Mouse (Mus musculus): ENCODE results near the gene Sept3. TPM values are rescaled to one million over a fixed set of nuclear protein-coding genes. Genes with fewer than 3 reads are reported as not detected.

Gene Sept3
- total and polyA plus RNA-seq, 2 experiments from 2014 or later = 1.5 to 4.4 TPM

- no peaks in the 10 kb centered on the region for H3K36me3 ChIP-seq (replicated peaks; ENCODE audit: control insufficient read depth, insufficient read depth, low read length)
- H3K9me3 ChIP-seq (replicated peaks; ENCODE audit: control insufficient read depth, low read length) = no peaks in the 10 kb centered on the region
- TF ChIP-seq EP300 (IDR thresholded peaks at IDR 0.05; ENCODE audit: low read depth) = no peak
- H3K27ac ChIP-seq (ENCODE audit: low read depth) = peak overlapping the region; percentile 72
- no peak overlapping the region for H3K4me2 ChIP-seq (ENCODE audit: low read depth, low read length)
- H3K9ac ChIP-seq (replicated peaks; ENCODE audit: low read depth, low read length) = no peak overlapping the region
- ATAC-seq (ENCODE audit: insufficient read depth, low read depth) = peak; percentile 87
- peaks cover 14% of the 10 kb centered on the region for H3K27me3 ChIP-seq (ENCODE audit: control insufficient read depth, insufficient read depth, low read length)
- peak; percentile 83 for DNase-seq (ENCODE audit: low spot score)
- peaks cover 12% of the 10 kb centered on the region; the same call in 1 of the 2 replicates for H3K4me1 ChIP-seq (ENCODE audit: control insufficient read depth, insufficient read depth)
- H3K4me3 ChIP-seq (ENCODE audit: low read depth, low read length) = no peak overlapping the region
- WGBS = 31% methylated on average over 4 of the region's 4 CpGs
Measured at GRCm38 (mm10) chr15:82280638-82281037, 5.9 kb downstream of the Sept3 start.

- WGBS = 53% methylated on average over 12 of the region's 12 CpGs
- DNase-seq (ENCODE audit: low spot score) = no peak
Measured at GRCm38 (mm10) chr15:82286157-82286556, 11.5 kb downstream of the Sept3 start.

GRCm38 (mm10) chr15:82290252-82290651 is 15.6 kb downstream of the Sept3 start:
- DNase-seq (ENCODE audit: low spot score) (no peak), ATAC-seq (ENCODE audit: insufficient read depth, low read depth) (no peak)
- Histone ChIP-seq H3K9me3 (replicated peaks; ENCODE audit: control insufficient read depth, low read length) (no peaks in the 10 kb centered on the region), H3K27me3 (ENCODE audit: control insufficient read depth, insufficient read depth, low read length) (no peaks in the 10 kb centered on the region), H3K27ac (ENCODE audit: low read depth) (no peak overlapping the region), H3K4me3 (ENCODE audit: low read depth, low read length) (no peak overlapping the region), H3K36me3 (replicated peaks; ENCODE audit: control insufficient read depth, insufficient read depth, low read length) (no peaks in the 10 kb centered on the region), H3K4me1 (ENCODE audit: control insufficient read depth, insufficient read depth) (0 out of 2 replicates have a peak, but pooled peaks cover 5% of the 10 kb centered on the region), H3K4me2 (ENCODE audit: low read depth, low read length) (no peak overlapping the region), H3K9ac (replicated peaks; ENCODE audit: low read depth, low read length) (no peak overlapping the region)
- 84% methylated on average over 7 of the region's 7 CpGs for WGBS
- TF ChIP-seq EP300 (IDR thresholded peaks at IDR 0.05; ENCODE audit: low read depth) = no peak
- TF ChIP-seq CTCF (IDR thresholded peaks at IDR 0.05; ENCODE audit: low read depth) = no peak

More at GRCm38 (mm10) chr15:82286157-82286556, 11.5 kb downstream of the Sept3 start:
- Histone ChIP-seq H3K27ac (ENCODE audit: low read depth) (no peak overlapping the region), H3K4me3 (ENCODE audit: low read depth, low read length) (no peak overlapping the region), H3K4me1 (ENCODE audit: control insufficient read depth, insufficient read depth) (no peaks in the 10 kb centered on the region), H3K9me3 (replicated peaks; ENCODE audit: control insufficient read depth, low read length) (no peaks in the 10 kb centered on the region), H3K36me3 (replicated peaks; ENCODE audit: control insufficient read depth, insufficient read depth, low read length) (no peaks in the 10 kb centered on the region), H3K4me2 (ENCODE audit: low read depth, low read length) (no peak overlapping the region), H3K9ac (replicated peaks; ENCODE audit: low read depth, low read length) (no peak overlapping the region), H3K27me3 (ENCODE audit: control insufficient read depth, insufficient read depth, low read length) (no peaks in the 10 kb centered on the region)
- no peak for TF ChIP-seq EP300 (IDR thresholded peaks at IDR 0.05; ENCODE audit: low read depth)
- TF ChIP-seq CTCF (IDR thresholded peaks at IDR 0.05; ENCODE audit: low read depth) = no peak
- ATAC-seq (ENCODE audit: insufficient read depth, low read depth) = no peak

GRCm38 (mm10) chr15:82292851-82293250 is 18.2 kb downstream of the Sept3 start:
- no peak overlapping the region for H3K4me3 ChIP-seq (ENCODE audit: low read depth, low read length)
- no peak for ATAC-seq (ENCODE audit: insufficient read depth, low read depth)
- DNase-seq (ENCODE audit: low spot score) = no peak
- H3K27me3 ChIP-seq (ENCODE audit: control insufficient read depth, insufficient read depth, low read length) = no peaks in the 10 kb centered on the region
- no peaks in the 10 kb centered on the region for H3K9me3 ChIP-seq (replicated peaks; ENCODE audit: control insufficient read depth, low read length)
- WGBS = 18% methylated on average over 5 of the region's 5 CpGs
- no peak overlapping the region for H3K4me2 ChIP-seq (ENCODE audit: low read depth, low read length)
- no peaks in the 10 kb centered on the region for H3K36me3 ChIP-seq (replicated peaks; ENCODE audit: control insufficient read depth, insufficient read depth, low read length)
- H3K9ac ChIP-seq (replicated peaks; ENCODE audit: low read depth, low read length) = no peak overlapping the region
- no peak overlapping the region for H3K27ac ChIP-seq (ENCODE audit: low read depth)
- H3K4me1 ChIP-seq (ENCODE audit: control insufficient read depth, insufficient read depth) = 0 out of 2 replicates have a peak, but pooled peaks cover 5% of the 10 kb centered on the region
- TF ChIP-seq CTCF (IDR thresholded peaks at IDR 0.05; ENCODE audit: low read depth) = no peak
- TF ChIP-seq EP300 (IDR thresholded peaks at IDR 0.05; ENCODE audit: low read depth) = no peak

- Histone ChIP-seq H3K4me1 (ENCODE audit: control insufficient read depth, insufficient read depth) (0 out of 2 replicates have a peak, but pooled peaks cover 5% of the 10 kb centered on the region), H3K4me2 (ENCODE audit: low read depth, low read length) (no peak overlapping the region), H3K27ac (ENCODE audit: low read depth) (no peak overlapping the region), H3K9ac (replicated peaks; ENCODE audit: low read depth, low read length) (no peak overlapping the region), H3K9me3 (replicated peaks; ENCODE audit: control insufficient read depth, low read length) (no peaks in the 10 kb centered on the region), H3K36me3 (replicated peaks; ENCODE audit: control insufficient read depth, insufficient read depth, low read length) (no peaks in the 10 kb centered on the region), H3K27me3 (ENCODE audit: control insufficient read depth, insufficient read depth, low read length) (no peaks in the 10 kb centered on the region), H3K4me3 (ENCODE audit: low read depth, low read length) (no peak overlapping the region)
- no peak; the same call in 1 of the 2 replicates for ATAC-seq (ENCODE audit: insufficient read depth, low read depth)
- DNase-seq (ENCODE audit: low spot score) = no peak
- WGBS = 13% methylated on average over 7 of the region's 7 CpGs
- no peak for TF ChIP-seq EP300 (IDR thresholded peaks at IDR 0.05; ENCODE audit: low read depth)
- TF ChIP-seq CTCF (IDR thresholded peaks at IDR 0.05; ENCODE audit: low read depth) = no peak
Measured at GRCm38 (mm10) chr15:82293271-82293711, 18.6 kb downstream of the Sept3 start.

GRCm38 (mm10) chr15:82294059-82294458 is 19.4 kb downstream of the Sept3 start:
- Histone ChIP-seq H3K4me1 (ENCODE audit: control insufficient read depth, insufficient read depth) (0 out of 2 replicates have a peak, but pooled peaks cover 8% of the 10 kb centered on the region), H3K36me3 (replicated peaks; ENCODE audit: control insufficient read depth, insufficient read depth, low read length) (no peaks in the 10 kb centered on the region), H3K4me2 (ENCODE audit: low read depth, low read length) (no peak overlapping the region), H3K9me3 (replicated peaks; ENCODE audit: control insufficient read depth, low read length) (no peaks in the 10 kb centered on the region), H3K4me3 (ENCODE audit: low read depth, low read length) (no peak overlapping the region), H3K27me3 (ENCODE audit: control insufficient read depth, insufficient read depth, low read length) (no peaks in the 10 kb centered on the region), H3K27ac (ENCODE audit: low read depth) (no peak overlapping the region), H3K9ac (replicated peaks; ENCODE audit: low read depth, low read length) (no peak overlapping the region)
- TF ChIP-seq EP300 (IDR thresholded peaks at IDR 0.05; ENCODE audit: low read depth) = no peak
- TF ChIP-seq CTCF (IDR thresholded peaks at IDR 0.05; ENCODE audit: low read depth) = peak; percentile 67
- ATAC-seq (ENCODE audit: insufficient read depth, low read depth) (0 out of 2 replicates have a peak, but pooled peaks have one; percentile 36), DNase-seq (ENCODE audit: low spot score) (no peak)
- WGBS = 39% methylated on average over 8 of the region's 8 CpGs
